ENCODE assay signal across 8 mouse cellular contexts in the genomic region with DNA sequence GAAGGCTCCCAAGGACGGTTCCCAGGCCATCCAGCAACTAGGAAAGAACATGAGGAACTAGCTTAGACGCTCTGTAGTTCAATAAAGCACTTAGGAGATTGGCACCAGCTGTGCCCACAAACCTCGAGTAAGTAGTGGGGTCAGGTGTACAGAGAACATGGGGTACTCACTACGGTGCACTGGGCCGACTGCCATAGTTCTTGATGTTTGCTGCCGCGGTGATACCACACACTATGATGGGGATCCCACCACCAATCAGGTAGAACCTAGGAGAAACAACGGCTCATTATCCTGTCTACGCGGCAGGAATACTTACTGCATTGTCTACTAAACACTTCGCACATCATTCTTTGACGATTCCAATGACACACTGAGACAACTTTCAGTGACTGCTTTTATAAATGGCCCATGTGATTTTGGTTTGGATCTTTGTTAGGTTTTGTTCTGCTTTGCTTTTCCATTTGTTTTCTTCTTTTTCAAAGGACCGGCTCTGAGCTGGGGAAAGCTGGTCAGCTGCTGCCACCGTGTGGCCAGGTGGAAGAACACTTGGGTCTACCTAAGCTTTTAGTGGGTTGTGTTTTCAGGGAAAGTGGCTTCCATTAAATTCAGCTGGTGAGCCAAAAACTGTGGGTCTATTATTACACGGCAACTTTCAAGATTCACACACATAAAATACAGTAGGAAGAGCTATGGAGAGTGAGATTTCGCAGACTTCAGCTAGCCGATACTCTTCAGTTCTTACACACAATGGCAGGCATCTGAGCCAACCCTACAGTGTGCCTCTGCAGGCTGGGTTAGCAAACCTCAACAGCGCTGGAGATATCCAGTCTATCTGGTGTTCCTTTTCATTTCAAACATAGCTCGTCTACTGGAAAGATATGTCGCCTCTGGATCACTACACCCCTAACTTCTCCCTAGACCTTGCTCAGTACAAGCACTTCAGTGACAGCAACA.
DNase-seq lines count a peak whose midpoint lies in the region; ATAC-seq and TF ChIP-seq lines count a peak whose summit lies in the region.

No protein-coding gene starts in this region.

- peak; percentile 37 for DNase-seq in urinary bladder, postnatal 14 days (ENCODE audit: low spot score)
- DNase-seq in urinary bladder, postnatal 10 days (ENCODE audit: low spot score), result no peak
- peak; percentile 64 for DNase-seq in cerebellum, adult 11 months
- DNase-seq in forebrain, embryonic 11.5 days (ENCODE audit: low spot score), result peak; percentile 54
- DNase-seq in kidney, postnatal 0 days (ENCODE audit: low spot score), result peak; percentile 67
- DNase-seq in stomach, postnatal 0 days (ENCODE audit: low spot score), result peak; percentile 63
- no peak for DNase-seq in spleen, postnatal 36 days (ENCODE audit: low spot score in 2 of 2)

- no peak overlapping the region for H3K4me3 ChIP-seq in forebrain, embryonic 11.5 days (ENCODE audit: low read depth, low read length)
- no peak overlapping the region for H3K4me3 ChIP-seq in kidney, postnatal 0 days (replicated peaks; ENCODE audit: low read depth, low read length)
- H3K4me3 ChIP-seq in stomach, postnatal 0 days (ENCODE audit: low read depth, low read length), result no peak overlapping the region

- no peaks in the 10 kb centered on the region for H3K9me3 ChIP-seq in forebrain, embryonic 11.5 days (ENCODE audit: control insufficient read depth, low read length)
- H3K9me3 ChIP-seq in kidney, postnatal 0 days (replicated peaks; ENCODE audit: low read length), result no peaks in the 10 kb centered on the region
- no peaks in the 10 kb centered on the region for H3K9me3 ChIP-seq in stomach, postnatal 0 days (ENCODE audit: control insufficient read depth, low read length)

- WGBS in forebrain, embryonic 11.5 days, result 84% methylated on average over 20 of the region's 20 CpGs
- 87% methylated on average over 20 of the region's 20 CpGs for WGBS in kidney, postnatal 0 days
- 80% methylated on average over 20 of the region's 20 CpGs for WGBS in stomach, postnatal 0 days

- peak; percentile 85 for TF ChIP-seq CTCF in kidney, postnatal 0 days (IDR thresholded peaks at IDR 0.05; ENCODE audit: low read depth)
- TF ChIP-seq CTCF in stomach, postnatal 0 days (IDR thresholded peaks at IDR 0.05; ENCODE audit: low read depth), result peak; percentile 85

- H3K4me2 ChIP-seq in forebrain, embryonic 11.5 days (ENCODE audit: low read depth, low read length, severe bottlenecking), result no peak overlapping the region
- H3K4me2 ChIP-seq in kidney, postnatal 0 days (ENCODE audit: low read length), result no peak overlapping the region
- H3K4me2 ChIP-seq in stomach, postnatal 0 days (replicated peaks; ENCODE audit: low read depth), result no peak overlapping the region

- H3K27me3 ChIP-seq in forebrain, embryonic 11.5 days (ENCODE audit: control insufficient read depth, insufficient read depth, low read length), result no peaks in the 10 kb centered on the region
- H3K27me3 ChIP-seq in kidney, postnatal 0 days (ENCODE audit: insufficient read depth, low read length), result no peaks in the 10 kb centered on the region
- H3K27me3 ChIP-seq in stomach, postnatal 0 days (ENCODE audit: control insufficient read depth, insufficient read depth, low read length), result no peaks in the 10 kb centered on the region

- no peak for TF ChIP-seq EP300 in stomach, postnatal 0 days (optimal IDR thresholded peaks at IDR 0.05)

- H3K4me1 ChIP-seq in forebrain, embryonic 11.5 days (replicated peaks; ENCODE audit: control insufficient read depth, insufficient read depth, low read length), result no peaks in the 10 kb centered on the region
- no peaks in the 10 kb centered on the region for H3K4me1 ChIP-seq in kidney, postnatal 0 days (replicated peaks; ENCODE audit: insufficient read depth, low read length)
- no peaks in the 10 kb centered on the region for H3K4me1 ChIP-seq in stomach, postnatal 0 days (replicated peaks; ENCODE audit: control insufficient read depth, insufficient read depth)

- H3K9ac ChIP-seq in forebrain, embryonic 11.5 days (ENCODE audit: low read length), result no peak overlapping the region
- no peak overlapping the region for H3K9ac ChIP-seq in kidney, postnatal 0 days (ENCODE audit: low read depth, low read length)
- no peak overlapping the region for H3K9ac ChIP-seq in stomach, postnatal 0 days (ENCODE audit: low read length)

- peaks cover 12% of the 10 kb centered on the region; the same call in 1 of the 2 replicates for H3K36me3 ChIP-seq in forebrain, embryonic 11.5 days (ENCODE audit: control insufficient read depth, insufficient read depth, low read length)
- peaks cover 33% of the 10 kb centered on the region for H3K36me3 ChIP-seq in kidney, postnatal 0 days (ENCODE audit: insufficient read depth, low read length)
- H3K36me3 ChIP-seq in stomach, postnatal 0 days (ENCODE audit: control insufficient read depth, insufficient read depth, low read length), result peaks cover 12% of the 10 kb centered on the region

- peak; percentile 73 for ATAC-seq in forebrain, embryonic 11.5 days (replicated peaks; ENCODE audit: low FRiP score)
- ATAC-seq in kidney, postnatal 0 days (replicated peaks; ENCODE audit: low FRiP score, low read depth), result peak; percentile 44; the same call in 1 of the 2 replicates
- ATAC-seq in megakaryocyte-erythroid progenitor cell, adult 5-6 weeks (replicated peaks; ENCODE audit: low FRiP score, low TSS enrichment, poor library complexity, severe bottlenecking), result 0 out of 2 replicates have a peak, but pooled peaks have one; percentile 48
- 0 out of 2 replicates have a peak, but pooled peaks have one; percentile 59 for ATAC-seq in stomach, postnatal 0 days (ENCODE audit: low FRiP score, low TSS enrichment)

- H3K27ac ChIP-seq in forebrain, embryonic 11.5 days (ENCODE audit: low read depth, low read length), result no peak overlapping the region
- H3K27ac ChIP-seq in kidney, postnatal 0 days, result no peak overlapping the region
- no peak overlapping the region for H3K27ac ChIP-seq in stomach, postnatal 0 days (replicated peaks)

Comparison
In these comparisons a context has a peak if more than half of its experiments do, and no peak if none do; other contexts are left out.
1. DNase-seq: peak in urinary bladder, postnatal 14 days (single experiment), cerebellum, adult 11 months (single experiment), forebrain, embryonic 11.5 days (single experiment), kidney, postnatal 0 days (single experiment) and stomach, postnatal 0 days (single experiment); none in urinary bladder, postnatal 10 days (single experiment) and spleen, postnatal 36 days (0 of 2).
2. Peak in every context shown above with its lines, with median percentiles within 50 percentile points of each other: ATAC-seq.